ENCODE assay signal across 8 mouse cellular contexts in the genomic region with DNA sequence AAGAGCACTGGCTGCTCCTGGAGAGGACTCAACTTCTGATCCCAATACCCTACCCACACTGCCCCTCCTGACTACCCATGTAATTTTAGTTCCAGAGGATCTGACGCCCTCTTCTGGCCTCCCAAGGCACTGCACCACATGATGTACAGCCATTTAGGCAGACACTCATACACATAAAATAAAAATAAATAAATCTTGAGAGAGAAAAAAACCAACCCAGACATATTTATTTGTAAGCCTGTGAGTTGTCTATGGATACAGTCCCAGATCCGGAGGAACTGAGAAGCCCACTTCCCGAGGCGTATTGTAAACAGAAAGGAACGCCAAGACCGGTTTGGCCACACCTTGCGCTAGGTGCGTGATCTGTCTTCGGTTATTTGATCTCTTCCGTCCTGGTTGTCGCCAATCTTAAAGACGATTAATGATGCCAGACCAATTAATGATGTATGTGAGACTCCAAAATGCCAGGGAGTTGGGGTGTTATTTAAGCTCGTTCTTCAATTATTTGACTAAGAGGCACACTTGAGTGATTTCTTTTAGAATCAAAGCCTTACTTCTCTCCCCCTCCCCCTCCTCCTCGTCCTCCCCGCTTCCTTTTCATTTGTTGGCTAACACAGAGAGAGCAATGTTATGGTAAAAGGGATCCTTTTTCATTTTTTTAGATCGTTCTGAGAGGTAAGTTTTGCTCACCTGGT.
DNase-seq lines count a peak whose midpoint lies in the region; ATAC-seq and TF ChIP-seq lines count a peak whose summit lies in the region.

No protein-coding gene starts in this region.

- H3K4me2 ChIP-seq in lung, embryonic 16.5 days (ENCODE audit: low read depth, low read length), result peak overlapping the region; percentile 55

- H3K4me1 ChIP-seq in lung, embryonic 16.5 days (replicated peaks; ENCODE audit: control insufficient read depth, insufficient read depth, low read length), result peaks cover 19% of the 10 kb centered on the region

- H3K4me3 ChIP-seq in layer of hippocampus, adult 2 months, result peak overlapping the region; percentile 35
- H3K4me3 ChIP-seq in lung, embryonic 16.5 days (ENCODE audit: low read length), result peak overlapping the region; percentile 39

- no peak for DNase-seq in layer of hippocampus, adult 2 months (ENCODE audit: low spot score in 2 of 2)
- no peak for DNase-seq in layer of hippocampus, postnatal 14 days (ENCODE audit: low spot score in 2 of 2)
- DNase-seq in embryo, embryonic 9.5 days (ENCODE audit: extremely low spot score), result peak; percentile 45
- DNase-seq in induced T-regulatory cell, adult 2 months (ENCODE audit: low read depth), result peak; percentile 65
- DNase-seq in retina, postnatal 1 day, result peak; percentile 39
- no peak for DNase-seq in cerebellum, adult 9-11 months
- DNase-seq in ovary, postnatal 10 days (ENCODE audit: low spot score), result no peak

- ATAC-seq in lung, embryonic 16.5 days (ENCODE audit: low read depth), result peak; percentile 11; the same call in 1 of the 2 replicates

- peak overlapping the region; percentile 48 for H3K9ac ChIP-seq in lung, embryonic 16.5 days (ENCODE audit: low read length)

- no peaks in the 10 kb centered on the region for H3K9me3 ChIP-seq in lung, embryonic 16.5 days (ENCODE audit: control insufficient read depth, low read length)

- H3K27me3 ChIP-seq in lung, embryonic 16.5 days (ENCODE audit: control insufficient read depth, insufficient read depth, low read depth, low read length), result no peaks in the 10 kb centered on the region

- 11% methylated on average over 16 of the region's 16 CpGs for WGBS in lung, embryonic 16.5 days

- peak; percentile 66 for TF ChIP-seq CTCF in layer of hippocampus, adult 2 months (conservative IDR thresholded peaks at IDR 0.05)

- no peak overlapping the region for H3K27ac ChIP-seq in layer of hippocampus, adult 2 months
- H3K27ac ChIP-seq in lung, embryonic 16.5 days (ENCODE audit: low read length), result peak overlapping the region; percentile 74

- no peaks in the 10 kb centered on the region for H3K36me3 ChIP-seq in lung, embryonic 16.5 days (ENCODE audit: control insufficient read depth, insufficient read depth, low read length)

Comparison
In these comparisons a context has a peak if more than half of its experiments do, and no peak if none do; other contexts are left out.
1. DNase-seq: peak in embryo, embryonic 9.5 days (single experiment), induced T-regulatory cell, adult 2 months (single experiment) and retina, postnatal 1 day (single experiment); none in layer of hippocampus, adult 2 months (0 of 2), layer of hippocampus, postnatal 14 days (0 of 2), cerebellum, adult 9-11 months (single experiment) and ovary, postnatal 10 days (single experiment).